Mouse (Mus musculus) urinary bladder, adult 18-20 months (tissue): ENCODE measurements around the gene Morn3.

ENCODE experiments used
- DNase-seq, 2 experiments: peaks; one replicate each; pipeline ENCODE4 v3.0.0; 2022; ENCODE audit warnings: low spot score in 2 of 2, mixed read lengths in 2 of 2

Morn3 gene

GRCm38 (mm10) chr5:123059757-123060520 is 13.1 kb upstream of the Morn3 start:
- no peak for DNase-seq

GRCm38 (mm10) chr5:123058251-123059102 is 11.7 kb upstream of the Morn3 start:
- DNase-seq = no peak

GRCm38 (mm10) chr5:123057366-123058250 is 10.8 kb upstream of the Morn3 start:
- peak; percentile 90 to 99 for DNase-seq

- no peak for DNase-seq
Observed at GRCm38 (mm10) chr5:123051736-123052135, 4.9 kb upstream of the Morn3 start.

GRCm38 (mm10) chr5:123050918-123051317 is 4.1 kb upstream of the Morn3 start:
- no peak for DNase-seq

GRCm38 (mm10) chr5:123049271-123049670 is 2.5 kb upstream of the Morn3 start:
- DNase-seq = no peak

GRCm38 (mm10) chr5:123045561-123046295 is 1.1 kb downstream of the Morn3 start:
- peak in 1 of 2 experiments; percentile 36 for DNase-seq

GRCm38 (mm10) chr5:123043856-123044255 is 3.0 kb downstream of the Morn3 start:
- no peak for DNase-seq

- no peak for DNase-seq
Observed at GRCm38 (mm10) chr5:123040796-123041195, 6.0 kb downstream of the Morn3 start.

- peak; percentile 72 to 73 for DNase-seq
Observed at GRCm38 (mm10) chr5:123039120-123039752, 7.6 kb downstream of the Morn3 start.

- DNase-seq = no peak
Observed at GRCm38 (mm10) chr5:123038115-123038514, 8.7 kb downstream of the Morn3 start.

- DNase-seq = no peak
Observed at GRCm38 (mm10) chr5:123035564-123035963, 11.3 kb downstream of the Morn3 start.

- DNase-seq = no peak
Observed at GRCm38 (mm10) chr5:123035089-123035488, 11.7 kb downstream of the Morn3 start.

- no peak for DNase-seq
Observed at GRCm38 (mm10) chr5:123033646-123034160, 13.1 kb downstream of the Morn3 start.

GRCm38 (mm10) chr5:123031312-123031711 is 15.5 kb downstream of the Morn3 start:
- no peak for DNase-seq

- DNase-seq = no peak
Observed at GRCm38 (mm10) chr5:123029729-123030128, 17.1 kb downstream of the Morn3 start.

- no peak for DNase-seq
Observed at GRCm38 (mm10) chr5:123027436-123027835, 19.4 kb downstream of the Morn3 start.

GRCm38 (mm10) chr5:123026414-123026813 is 20.4 kb downstream of the Morn3 start:
- no peak for DNase-seq

GRCm38 (mm10) chr5:123024965-123025573 is 21.7 kb downstream of the Morn3 start:
- no peak for DNase-seq

- no peak for DNase-seq
Observed at GRCm38 (mm10) chr5:123024312-123024711, 22.5 kb downstream of the Morn3 start.
